Mouse (Mus musculus): Measurements from ENCODE around the gene B4galt2.

GRCm38 (mm10) chr4:117891738-117892161, 8.5 kb upstream of the B4galt2 start, which contains the start of gene Dph2:
- TF ChIP-seq TAL1 (IDR thresholded peaks at IDR 0.05; ENCODE audit: low read length) (no peak), GATA1 (IDR thresholded peaks at IDR 0.05; ENCODE audit: low read length) (no peak)

Data from erythroblast, embryonic 14.5 days (primary cell).